Mouse (Mus musculus) midbrain, embryonic 12.5 days (tissue): ENCODE measurements around the gene Alb. TPM values are rescaled to one million over a fixed set of nuclear protein-coding genes. Genes with fewer than 3 reads are reported as not detected.

Experiments
- ATAC-seq: fragments of 200-750 bp; cut with Nextera tagmentation; 2 replicates; pipeline ENCODE4 v1.8.0; 2017; ENCODE audit warnings: low read depth, moderate TSS enrichment, moderate library complexity; ENCODE audit not compliant: low FRiP score
- H3K27ac ChIP-seq: fragments of 300-500 bp; sonication (generic); replicated peaks from 2 replicates; pipeline ENCODE4 v1.5.1; 2016; ENCODE audit warnings: mild to moderate bottlenecking
- H3K27me3 ChIP-seq: fragments of 300-500 bp; sonication (generic); 2 replicates; pipeline ENCODE4 v1.6.1; 2016; ENCODE audit warnings: mild to moderate bottlenecking
- H3K36me3 ChIP-seq: fragments of 300-500 bp; sonication (generic); 2 replicates; pipeline ENCODE4 v1.6.1; 2016
- H3K4me1 ChIP-seq: fragments of 300-500 bp; sonication (generic); 2 replicates; pipeline ENCODE4 v1.6.1; 2016
- H3K4me2 ChIP-seq: fragments of 300-500 bp; sonication (generic); replicated peaks from 2 replicates; pipeline ENCODE4 v1.6.1; 2016; ENCODE audit warnings: mild to moderate bottlenecking, moderate library complexity
- H3K4me3 ChIP-seq: fragments of 300-500 bp; sonication (generic); 2 replicates; pipeline ENCODE4 v1.5.1; 2016; ENCODE audit warnings: mild to moderate bottlenecking
- H3K9ac ChIP-seq: fragments of 300-500 bp; sonication (generic); replicated peaks from 2 replicates; pipeline ENCODE4 v1.6.1; 2016; ENCODE audit warnings: mild to moderate bottlenecking, moderate library complexity
- H3K9me3 ChIP-seq: fragments of 300-500 bp; sonication (generic); 2 replicates; pipeline ENCODE4 v1.6.1; 2016; ENCODE audit warnings: mild to moderate bottlenecking
- WGBS: fragments of 180-500 bp; shearing (Covaris S2); methylation state at CpG from one replicate; pipeline ENCODE4 v1.1.7; 2016; 5-methylcytosine and 5-hydroxymethylcytosine counted together
- polyA plus RNA-seq: library from polyadenylated mRNA; unstranded; fragments of >200 nt; fragmentation: Nextera tagmentation; extraction: Ambion mirVana; gene quantifications from 2 replicates; pipeline ENCODE4 v1.2.1, GENCODE M21; 2016

Alb gene
- polyA plus RNA-seq, result not detected in 2 replicates

GRCm38 (mm10) chr5:90460619-90461018 lies at the start of gene Alb:
Gene Alb (plus strand): TSS chr5:90460897.
- no peaks in the 10 kb centered on the region for H3K4me1 ChIP-seq
- H3K4me2 ChIP-seq, result no peak within 1 kb of the TSS
- ATAC-seq, result no peak
- H3K27ac ChIP-seq, result no peak within 1 kb of the TSS
- H3K27me3 ChIP-seq, result no peaks in the 10 kb centered on the region
- H3K36me3 ChIP-seq, result no peaks in the 10 kb centered on the region
- 91% methylated on average over 8 of the region's 8 CpGs for WGBS
- no peaks in the 10 kb centered on the region for H3K9me3 ChIP-seq
- H3K4me3 ChIP-seq, result no peak within 1 kb of the TSS
- no peak within 1 kb of the TSS for H3K9ac ChIP-seq

DNA sequence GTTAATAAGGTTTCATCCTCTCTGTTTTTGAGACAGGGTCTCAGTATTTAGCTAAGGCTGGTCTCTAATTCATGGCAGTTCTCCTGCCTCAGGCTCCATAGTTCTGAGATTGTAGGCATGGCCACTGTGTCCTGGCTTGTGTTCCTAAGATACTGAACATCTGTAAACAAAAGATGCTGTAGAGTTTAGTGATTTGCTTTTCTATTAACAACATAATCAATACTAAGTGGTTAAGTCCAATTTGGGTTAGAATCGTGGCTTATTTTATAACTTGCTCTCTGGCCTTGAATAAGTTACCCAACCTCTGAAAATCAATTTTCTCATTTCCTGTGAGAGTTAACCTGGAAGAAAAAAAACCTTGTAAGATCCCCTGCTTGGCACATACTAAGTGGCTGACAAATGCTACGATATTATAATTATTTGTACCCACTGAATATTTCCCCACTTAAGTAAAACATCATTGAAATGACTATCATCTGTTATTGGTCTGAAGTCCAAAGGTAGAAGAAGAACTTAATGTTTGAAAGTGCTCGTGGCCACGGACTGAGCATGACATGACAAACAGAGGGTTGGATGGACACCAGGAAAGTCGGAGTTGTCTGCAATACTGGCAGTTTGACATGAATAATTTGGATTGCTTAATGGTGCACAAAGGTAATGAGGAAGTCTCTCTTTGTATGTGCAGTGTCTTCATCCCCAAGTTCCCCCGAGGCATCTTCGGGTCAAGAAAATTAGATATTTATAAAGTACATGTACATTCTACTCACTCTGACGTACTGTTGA lies 46.4 kb upstream of the Alb start:
- H3K4me1 ChIP-seq, result 0 out of 2 replicates have a peak, but pooled peaks cover 4% of the 10 kb centered on the region
- no peak overlapping the region for H3K4me2 ChIP-seq
- H3K9ac ChIP-seq, result no peak overlapping the region
- no peaks in the 10 kb centered on the region for H3K36me3 ChIP-seq
- WGBS, result 84% methylated on average over 8 of the region's 8 CpGs
- no peaks in the 10 kb centered on the region for H3K9me3 ChIP-seq
- H3K4me3 ChIP-seq, result no peak overlapping the region
- H3K27ac ChIP-seq, result no peak overlapping the region
- ATAC-seq, result no peak
- no peaks in the 10 kb centered on the region for H3K27me3 ChIP-seq

- no peak overlapping the region for H3K27ac ChIP-seq
- no peak overlapping the region for H3K4me3 ChIP-seq
- no peak for ATAC-seq
- no peak overlapping the region for H3K9ac ChIP-seq
- H3K36me3 ChIP-seq, result no peaks in the 10 kb centered on the region
- no peaks in the 10 kb centered on the region for H3K27me3 ChIP-seq
- 64% methylated on average over 6 of the region's 6 CpGs for WGBS
- H3K9me3 ChIP-seq, result no peaks in the 10 kb centered on the region
- H3K4me2 ChIP-seq, result no peak overlapping the region
- 0 out of 2 replicates have a peak, but pooled peaks cover 4% of the 10 kb centered on the region for H3K4me1 ChIP-seq
Measured at GRCm38 (mm10) chr5:90414925-90415295, 45.8 kb upstream of the Alb start.

DNA sequence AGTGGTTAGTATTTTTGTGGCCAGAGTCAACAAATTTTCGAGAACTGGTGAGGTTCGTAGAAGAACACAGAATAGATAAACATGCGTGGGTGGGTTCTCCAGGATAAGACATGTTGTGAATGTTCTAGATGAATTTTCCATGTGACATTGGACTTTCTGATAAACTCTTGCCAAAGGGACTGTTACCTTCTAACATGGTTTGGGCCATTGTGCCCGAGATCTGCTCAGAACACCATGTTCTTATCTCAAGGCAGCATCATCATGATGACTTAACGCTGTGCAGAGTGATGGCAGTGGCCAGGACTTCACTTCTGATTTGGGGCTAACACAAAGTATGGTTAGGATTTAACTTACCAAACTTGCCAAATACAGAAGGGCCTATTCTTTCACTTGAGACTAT lies 36.1 kb upstream of the Alb start:
- WGBS, result 84% methylated on average over 5 of the region's 5 CpGs
- Histone ChIP-seq H3K4me1 (no peaks in the 10 kb centered on the region), H3K36me3 (no peaks in the 10 kb centered on the region), H3K27ac (no peak overlapping the region), H3K27me3 (no peaks in the 10 kb centered on the region), H3K9me3 (no peaks in the 10 kb centered on the region), H3K4me3 (no peak overlapping the region), H3K9ac (no peak overlapping the region), H3K4me2 (no peak overlapping the region)
- ATAC-seq, result no peak

- no peak overlapping the region for H3K4me3 ChIP-seq
- 89% methylated on average over 3 of the region's 3 CpGs for WGBS
- H3K9ac ChIP-seq, result no peak overlapping the region
- no peaks in the 10 kb centered on the region for H3K4me1 ChIP-seq
- H3K27me3 ChIP-seq, result no peaks in the 10 kb centered on the region
- H3K9me3 ChIP-seq, result no peaks in the 10 kb centered on the region
- H3K4me2 ChIP-seq, result no peak overlapping the region
- H3K36me3 ChIP-seq, result no peaks in the 10 kb centered on the region
- no peak for ATAC-seq
- no peak overlapping the region for H3K27ac ChIP-seq
Measured at GRCm38 (mm10) chr5:90425191-90425590, 35.5 kb upstream of the Alb start.

- Histone ChIP-seq H3K9me3 (no peaks in the 10 kb centered on the region), H3K4me1 (no peaks in the 10 kb centered on the region), H3K9ac (no peak overlapping the region), H3K4me3 (no peak overlapping the region), H3K36me3 (no peaks in the 10 kb centered on the region), H3K4me2 (no peak overlapping the region), H3K27me3 (no peaks in the 10 kb centered on the region), H3K27ac (no peak overlapping the region)
- WGBS, result 85% methylated on average over 9 of the region's 9 CpGs
- ATAC-seq, result no peak
Measured at GRCm38 (mm10) chr5:90431053-90431452, 29.6 kb upstream of the Alb start.

DNA sequence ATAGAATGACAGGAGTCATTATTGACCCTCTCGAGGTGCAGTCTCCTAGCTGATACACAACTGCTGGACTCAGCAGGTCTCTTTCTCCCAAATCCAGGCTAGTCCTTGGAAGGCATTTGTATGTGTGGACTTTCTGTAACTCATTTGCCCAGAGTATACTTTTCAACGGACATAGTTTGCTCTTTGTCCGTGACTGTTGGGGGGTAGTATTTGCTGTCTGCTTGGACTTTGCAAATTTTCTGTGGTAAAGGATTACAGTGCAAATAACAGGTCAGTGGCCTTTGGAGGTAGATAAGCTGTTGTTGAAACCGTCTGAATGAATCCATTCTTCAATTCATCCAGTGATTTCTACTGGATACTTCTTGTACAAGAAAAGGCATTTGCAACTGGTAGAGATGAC lies 21.5 kb upstream of the Alb start:
- Histone ChIP-seq H3K4me1 (no peaks in the 10 kb centered on the region), H3K27me3 (no peaks in the 10 kb centered on the region), H3K4me2 (no peak overlapping the region), H3K9me3 (no peaks in the 10 kb centered on the region), H3K36me3 (no peaks in the 10 kb centered on the region), H3K4me3 (no peak overlapping the region), H3K27ac (no peak overlapping the region), H3K9ac (no peak overlapping the region)
- ATAC-seq, result no peak
- WGBS, result 79% methylated on average over 4 of the region's 4 CpGs

- no peaks in the 10 kb centered on the region for H3K36me3 ChIP-seq
- no peaks in the 10 kb centered on the region for H3K27me3 ChIP-seq
- H3K4me2 ChIP-seq, result no peak overlapping the region
- no peaks in the 10 kb centered on the region for H3K9me3 ChIP-seq
- no peak for ATAC-seq
- WGBS, result 92% methylated on average over 3 of the region's 3 CpGs
- no peak overlapping the region for H3K4me3 ChIP-seq
- H3K27ac ChIP-seq, result no peak overlapping the region
- H3K4me1 ChIP-seq, result no peaks in the 10 kb centered on the region
- no peak overlapping the region for H3K9ac ChIP-seq
Measured at GRCm38 (mm10) chr5:90447577-90447976, 13.1 kb upstream of the Alb start.

DNA sequence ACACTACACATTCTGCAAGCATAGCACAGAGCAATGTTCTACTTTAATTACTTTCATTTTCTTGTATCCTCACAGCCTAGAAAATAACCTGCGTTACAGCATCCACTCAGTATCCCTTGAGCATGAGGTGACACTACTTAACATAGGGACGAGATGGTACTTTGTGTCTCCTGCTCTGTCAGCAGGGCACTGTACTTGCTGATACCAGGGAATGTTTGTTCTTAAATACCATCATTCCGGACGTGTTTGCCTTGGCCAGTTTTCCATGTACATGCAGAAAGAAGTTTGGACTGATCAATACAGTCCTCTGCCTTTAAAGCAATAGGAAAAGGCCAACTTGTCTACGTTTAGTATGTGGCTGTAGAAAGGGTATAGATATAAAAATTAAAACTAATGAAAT lies 10.7 kb upstream of the Alb start:
- Histone ChIP-seq H3K27ac (no peak overlapping the region), H3K27me3 (no peaks in the 10 kb centered on the region), H3K9me3 (no peaks in the 10 kb centered on the region), H3K4me2 (no peak overlapping the region), H3K4me3 (no peak overlapping the region), H3K9ac (no peak overlapping the region), H3K4me1 (no peaks in the 10 kb centered on the region), H3K36me3 (no peaks in the 10 kb centered on the region)
- 87% methylated on average over 5 of the region's 5 CpGs for WGBS
- ATAC-seq, result no peak

DNA sequence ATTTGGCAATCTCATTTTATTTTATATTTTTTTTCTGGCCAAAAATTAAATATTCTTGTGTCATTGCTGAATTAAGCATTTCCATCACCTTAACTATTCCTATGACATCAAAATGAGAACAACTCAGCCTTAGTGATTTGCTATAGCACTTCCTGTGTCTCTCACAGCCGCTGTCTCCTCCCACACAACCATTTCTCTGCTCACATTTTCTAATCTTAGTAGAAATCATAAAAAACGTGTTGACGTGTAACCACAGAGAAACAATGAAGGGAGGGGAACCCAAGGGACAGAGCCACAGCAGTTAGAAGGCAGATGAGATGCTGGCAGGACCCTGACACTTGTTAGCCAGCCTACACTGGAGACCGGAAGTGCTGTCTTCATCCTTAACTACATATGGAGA lies 8.0 kb upstream of the Alb start:
- no peak overlapping the region for H3K9ac ChIP-seq
- no peaks in the 10 kb centered on the region for H3K4me1 ChIP-seq
- H3K27me3 ChIP-seq, result no peaks in the 10 kb centered on the region
- H3K27ac ChIP-seq, result no peak overlapping the region
- no peak overlapping the region for H3K4me2 ChIP-seq
- no peaks in the 10 kb centered on the region for H3K36me3 ChIP-seq
- WGBS, result 87% methylated on average over 4 of the region's 4 CpGs
- no peak overlapping the region for H3K4me3 ChIP-seq
- ATAC-seq, result no peak
- no peaks in the 10 kb centered on the region for H3K9me3 ChIP-seq

GRCm38 (mm10) chr5:90457241-90457640 lies 3.5 kb upstream of the Alb start:
- Histone ChIP-seq H3K9ac (no peak overlapping the region), H3K4me3 (no peak overlapping the region), H3K4me1 (no peaks in the 10 kb centered on the region), H3K36me3 (no peaks in the 10 kb centered on the region), H3K9me3 (no peaks in the 10 kb centered on the region), H3K27me3 (no peaks in the 10 kb centered on the region), H3K4me2 (no peak overlapping the region), H3K27ac (no peak overlapping the region)
- no peak for ATAC-seq
- 81% methylated on average over 1 of the region's 1 CpGs for WGBS

DNA sequence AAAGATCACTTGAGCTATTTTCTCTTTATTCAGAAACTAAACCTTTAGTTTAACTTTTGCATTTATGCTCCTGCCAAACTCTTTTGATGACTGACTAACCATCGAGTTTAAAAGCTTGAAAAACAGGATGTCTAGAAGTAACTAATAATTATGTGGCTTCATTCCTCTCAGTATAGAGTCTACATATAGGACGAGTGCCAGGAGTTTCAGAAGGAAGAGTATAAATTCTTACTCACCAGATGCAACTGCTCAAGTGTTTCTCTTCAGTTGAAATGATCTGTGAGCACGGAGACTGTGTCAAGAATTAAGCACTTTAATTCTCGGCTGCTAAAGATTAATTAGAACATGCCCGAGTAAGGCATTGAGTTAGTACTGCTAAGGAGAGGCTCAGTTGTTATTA lies 2.0 kb upstream of the Alb start:
- Histone ChIP-seq H3K9ac (no peak overlapping the region), H3K27me3 (no peaks in the 10 kb centered on the region), H3K4me1 (no peaks in the 10 kb centered on the region), H3K4me2 (no peak overlapping the region), H3K4me3 (no peak overlapping the region), H3K36me3 (no peaks in the 10 kb centered on the region), H3K9me3 (no peaks in the 10 kb centered on the region), H3K27ac (no peak overlapping the region)
- ATAC-seq, result no peak
- 80% methylated on average over 5 of the region's 5 CpGs for WGBS

DNA sequence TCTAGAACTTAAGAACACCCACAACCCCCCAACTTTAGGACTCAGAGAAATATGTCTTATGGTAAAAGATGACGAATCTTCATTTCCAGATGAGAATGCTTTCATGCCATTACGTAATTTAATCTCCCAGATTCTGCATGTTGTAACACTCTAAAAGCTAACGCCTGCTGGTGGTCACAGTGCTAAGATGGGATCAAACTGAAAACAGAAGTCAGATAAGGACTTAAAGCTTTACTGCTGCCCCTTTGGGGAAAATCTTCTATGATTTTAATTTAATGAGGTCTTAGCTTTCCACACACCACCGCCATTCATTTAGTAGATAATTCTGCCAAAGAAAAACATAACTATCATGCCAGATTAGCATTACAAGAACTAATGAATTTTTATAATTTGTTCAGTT lies 6.1 kb downstream of the Alb start:
- no peak overlapping the region for H3K27ac ChIP-seq
- no peak overlapping the region for H3K4me2 ChIP-seq
- no peaks in the 10 kb centered on the region for H3K9me3 ChIP-seq
- H3K4me3 ChIP-seq, result no peak overlapping the region
- no peaks in the 10 kb centered on the region for H3K4me1 ChIP-seq
- no peaks in the 10 kb centered on the region for H3K36me3 ChIP-seq
- 69% methylated on average over 4 of the region's 4 CpGs for WGBS
- no peak for ATAC-seq
- no peak overlapping the region for H3K9ac ChIP-seq
- no peaks in the 10 kb centered on the region for H3K27me3 ChIP-seq
